Mouse (Mus musculus): Measurements from ENCODE around the gene Kctd17. TPM values are rescaled to one million over a fixed set of nuclear protein-coding genes. Genes with fewer than 3 reads are reported as not detected.

Kctd17 gene
- total RNA-seq, 2 experiments from 2014 or later: 313 to 338 TPM

DNA sequence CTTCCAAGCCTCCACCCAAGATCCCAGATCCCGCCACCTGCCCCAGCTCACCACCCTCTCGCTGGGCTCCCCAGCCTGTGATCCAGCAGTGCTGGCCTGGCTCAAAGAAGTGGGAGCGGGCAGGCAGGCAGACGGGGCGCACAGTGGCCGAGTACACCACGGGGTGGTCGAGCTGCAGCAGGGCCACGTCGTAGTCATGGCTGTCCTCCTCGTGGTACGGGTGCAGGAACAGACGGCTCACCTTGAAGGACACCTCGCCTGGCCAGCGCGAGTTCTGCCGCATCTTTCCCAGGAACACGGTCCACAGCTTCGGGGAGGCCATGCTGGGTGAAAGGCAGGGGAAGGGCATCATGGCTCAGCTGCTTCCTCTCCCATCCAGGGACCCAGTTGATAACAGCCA, 13.9 kb downstream of the Kctd17 start:
- no peak for DNase-seq (ENCODE audit: low spot score in 2 of 2)

DNA sequence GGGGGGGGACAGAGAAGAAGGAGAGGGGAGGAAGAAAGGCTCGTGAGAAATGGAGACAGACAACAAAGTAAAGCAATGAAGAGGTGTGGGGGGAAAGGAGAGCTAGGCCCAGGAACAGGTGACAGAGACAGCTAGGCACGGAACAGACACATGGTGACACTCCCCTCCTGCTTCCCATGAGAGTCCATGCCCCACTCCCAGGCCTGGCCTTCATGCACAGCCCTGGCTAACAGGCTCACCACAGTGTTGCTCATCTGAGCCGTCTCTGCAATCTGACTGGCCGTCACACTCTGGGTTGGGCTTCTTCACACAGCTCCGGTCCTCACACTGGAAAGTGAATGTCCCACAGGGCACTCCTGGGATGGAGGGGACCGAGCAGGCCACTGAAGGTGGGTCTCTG, 15.5 kb downstream of the Kctd17 start:
- no peak for DNase-seq (ENCODE audit: low spot score in 2 of 2)

DNA sequence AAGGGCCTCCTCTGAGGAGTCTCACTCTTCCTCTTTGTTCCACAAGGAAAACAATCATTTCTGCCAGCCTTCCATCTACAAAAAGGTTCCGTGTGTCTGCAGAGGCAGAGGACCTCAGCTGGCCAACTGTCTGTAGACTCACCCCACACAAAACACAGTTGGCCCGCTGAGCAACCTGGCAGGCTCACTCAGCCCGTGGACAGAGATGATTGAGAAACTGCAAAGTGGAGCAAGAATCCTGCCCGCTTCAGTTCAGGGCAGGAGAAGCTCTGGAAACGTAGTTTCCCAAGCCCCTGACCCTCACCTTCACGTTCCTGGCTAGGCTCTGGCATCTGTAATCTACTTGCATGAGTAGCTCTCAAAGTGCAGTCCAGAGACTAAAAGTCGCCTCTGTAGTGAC, 18.8 kb downstream of the Kctd17 start:
- no peak for DNase-seq (ENCODE audit: low spot score in 2 of 2)

DNA sequence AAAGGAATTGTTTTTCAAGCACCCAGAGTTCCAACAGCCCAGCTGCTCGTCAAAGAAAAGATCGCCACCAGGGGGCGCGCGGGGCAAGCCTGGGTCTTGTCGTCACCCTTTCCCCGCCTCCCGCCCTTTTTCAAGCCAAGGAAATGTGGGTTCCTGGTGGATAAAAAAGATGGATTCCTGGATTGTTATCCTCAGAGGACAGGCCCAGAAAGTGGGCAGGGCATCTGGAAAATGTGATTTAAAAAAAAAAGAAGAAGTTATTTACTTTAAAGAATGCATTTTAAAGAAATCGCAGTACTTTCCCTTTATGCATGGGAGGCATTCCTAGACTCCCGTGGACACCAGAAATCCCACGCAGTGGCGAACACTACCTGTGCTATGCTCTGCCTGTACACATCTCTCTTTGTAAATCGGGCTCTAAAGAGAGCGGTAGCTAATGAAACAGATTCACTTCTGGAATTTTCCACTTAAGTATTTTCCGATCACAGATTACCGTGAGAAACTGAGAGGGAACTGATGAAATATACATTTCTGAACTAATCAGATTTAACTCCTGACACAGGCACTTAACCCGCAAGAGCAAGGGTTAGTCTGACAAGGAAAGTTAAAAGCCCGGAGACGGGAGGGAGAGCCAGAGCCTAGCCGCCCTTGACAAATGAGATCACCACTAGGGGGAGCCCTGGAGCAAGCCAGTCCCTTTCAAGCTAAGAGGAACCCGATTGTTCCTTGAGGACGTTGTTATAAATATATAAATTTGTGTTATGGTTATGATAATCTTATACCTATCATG, 19.6 kb downstream of the Kctd17 start:
- DNase-seq (ENCODE audit: low spot score in 2 of 2): peak; percentile 96 to 99

DNA sequence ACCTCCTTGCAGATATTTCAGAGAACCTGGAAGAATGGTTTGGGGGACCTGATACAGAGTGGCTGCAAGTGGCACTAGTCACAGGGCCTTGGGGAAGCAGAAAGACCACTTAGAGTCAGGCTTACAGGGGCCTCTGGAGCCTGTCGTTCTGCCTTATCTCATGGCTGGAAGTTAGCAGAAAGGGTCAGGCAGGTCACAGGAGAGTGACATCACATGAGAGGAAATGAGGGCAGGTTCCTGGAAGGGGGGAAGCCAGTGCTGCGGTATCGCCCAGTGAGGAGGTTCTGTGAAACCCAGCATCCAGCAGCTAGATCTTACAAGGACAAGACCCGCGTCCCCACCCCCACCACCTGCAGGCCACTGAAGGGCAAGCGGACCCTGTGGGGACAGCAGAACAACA, 20.8 kb downstream of the Kctd17 start:
- no peak for DNase-seq (ENCODE audit: low spot score in 2 of 2)

DNA sequence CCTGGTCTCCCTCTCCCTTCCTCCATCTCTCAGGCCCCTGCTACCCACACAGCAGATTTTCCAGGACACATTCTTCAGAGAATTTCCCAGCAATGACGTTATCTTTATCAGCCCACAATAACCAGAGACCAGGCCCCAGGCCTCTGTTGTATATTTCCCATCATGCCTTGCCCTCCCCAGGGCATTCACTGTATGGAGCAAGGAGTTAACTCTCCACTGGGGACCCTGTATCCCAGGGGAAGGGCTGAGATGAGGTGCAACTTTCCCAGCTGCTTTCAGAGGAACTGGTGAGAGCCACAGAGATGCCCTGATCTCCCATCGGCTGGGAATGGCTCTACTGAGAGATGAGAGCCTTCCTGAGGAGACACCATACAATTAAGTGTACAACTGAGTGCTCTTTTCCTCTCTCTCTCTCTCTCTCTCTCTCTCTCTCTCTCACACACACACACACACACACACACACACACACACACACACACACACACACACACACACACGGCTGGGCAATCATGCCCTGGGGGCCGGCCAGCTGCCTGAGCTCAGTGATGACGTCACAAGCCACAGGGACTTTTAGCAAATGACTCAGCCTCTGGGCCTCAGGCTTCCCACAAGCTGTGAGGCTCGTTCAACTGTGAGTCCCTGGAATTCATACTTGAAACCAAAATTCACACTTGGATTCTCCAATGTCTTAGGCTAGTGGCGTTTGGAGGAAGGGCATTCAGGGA, 21.5 kb downstream of the Kctd17 start:
- DNase-seq (ENCODE audit: low spot score in 2 of 2): peak; percentile 46 to 49

DNA sequence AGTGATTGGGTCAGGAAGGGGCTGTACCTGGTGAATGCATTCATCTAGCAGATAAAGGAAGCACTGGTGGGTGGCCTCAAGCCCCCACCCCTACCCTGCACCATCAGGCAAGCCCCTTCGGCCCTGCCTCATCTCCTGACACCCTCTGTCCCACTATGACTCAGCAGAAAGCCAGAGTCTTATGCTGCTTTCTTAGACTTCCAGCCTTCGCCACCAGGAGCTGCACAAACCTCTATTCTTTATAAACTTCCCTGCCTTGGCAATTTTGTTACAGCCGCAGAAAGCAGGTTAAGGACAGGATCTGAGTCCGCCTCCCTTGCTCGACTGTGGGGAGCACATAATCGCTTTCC, 22.0 kb downstream of the Kctd17 start:
- no peak for DNase-seq (ENCODE audit: low spot score in 2 of 2)

DNA sequence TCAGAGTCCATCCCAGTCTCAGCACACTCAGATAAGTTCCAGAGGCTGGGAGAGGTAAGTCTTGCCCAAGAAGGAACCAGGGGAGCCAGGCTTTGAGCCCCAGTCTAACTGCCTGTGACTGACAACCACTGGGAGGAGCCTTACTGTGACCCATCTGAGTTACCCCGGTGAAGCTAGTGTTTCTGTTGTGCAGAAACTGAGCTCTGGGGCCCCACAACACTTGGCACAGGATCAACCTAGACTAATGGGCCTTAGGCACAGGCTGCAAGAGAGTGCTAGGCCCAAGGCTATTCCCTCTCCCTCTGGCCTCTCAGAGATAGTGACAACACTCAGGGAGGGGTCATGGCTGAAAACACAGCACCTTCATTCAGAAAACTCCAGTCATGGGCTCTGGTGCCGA, 22.8 kb downstream of the Kctd17 start:
- no peak for DNase-seq (ENCODE audit: low spot score in 2 of 2)

DNA sequence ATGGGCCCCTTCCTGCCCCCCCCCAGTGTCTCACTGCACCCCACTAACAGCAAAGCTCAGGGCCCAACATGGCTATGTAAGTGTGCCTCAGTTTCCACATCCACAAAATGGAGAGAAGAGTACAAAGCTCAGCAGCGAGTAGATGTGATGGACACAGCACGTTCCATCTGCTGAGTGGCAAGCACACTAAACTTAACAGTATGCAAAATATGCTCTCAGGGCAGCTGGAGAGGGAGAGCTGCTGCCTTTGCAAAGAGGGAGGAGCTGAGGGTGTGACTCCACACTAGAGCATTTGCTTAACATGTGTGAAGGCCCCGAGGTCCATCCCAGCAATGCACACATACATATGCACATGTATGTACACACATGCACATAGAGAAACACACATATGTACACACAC, 24.6 kb downstream of the Kctd17 start:
- no peak for DNase-seq (ENCODE audit: low spot score in 2 of 2)

DNA sequence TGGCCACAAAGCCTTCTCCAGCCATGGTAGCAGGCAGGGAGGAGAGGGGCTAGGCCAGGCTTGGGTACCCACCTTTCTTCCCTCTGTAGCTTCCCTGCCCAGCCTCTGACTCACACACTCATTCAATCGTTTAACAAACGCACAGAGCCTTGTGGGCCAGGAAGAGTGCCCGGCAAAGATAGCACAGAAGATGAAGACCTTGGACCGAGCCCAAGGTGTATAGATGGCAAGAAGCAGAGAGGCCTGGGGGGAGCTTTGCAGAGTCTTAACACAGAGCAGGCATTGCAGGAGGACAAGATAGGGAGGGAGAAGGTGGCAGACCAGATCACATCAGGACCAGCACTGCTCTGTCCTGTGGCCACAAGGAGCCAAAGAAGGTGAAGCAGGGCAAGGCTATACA, 26.8 kb downstream of the Kctd17 start:
- DNase-seq (ENCODE audit: low spot score in 2 of 2): no peak

DNA sequence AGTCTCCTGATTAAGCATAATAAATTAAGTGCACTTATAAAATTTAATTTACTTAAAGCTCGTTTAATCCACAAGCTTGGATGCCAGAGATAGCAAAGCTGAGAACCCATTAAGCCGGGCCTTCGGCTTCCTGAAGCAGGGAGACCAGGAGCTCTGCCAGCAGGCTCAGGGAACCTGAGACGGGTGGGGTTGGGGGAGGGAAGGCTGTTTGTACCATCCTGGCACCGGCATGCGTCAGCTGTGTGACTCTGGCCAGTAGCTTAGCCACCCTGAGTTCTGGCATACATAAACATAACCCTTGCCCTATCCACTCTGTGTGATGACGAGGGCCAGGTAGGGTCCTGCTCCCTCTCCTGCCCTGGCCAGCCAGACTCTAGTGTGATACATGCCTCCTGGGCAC, 27.7 kb downstream of the Kctd17 start:
- no peak for DNase-seq (ENCODE audit: low spot score in 2 of 2)

DNA sequence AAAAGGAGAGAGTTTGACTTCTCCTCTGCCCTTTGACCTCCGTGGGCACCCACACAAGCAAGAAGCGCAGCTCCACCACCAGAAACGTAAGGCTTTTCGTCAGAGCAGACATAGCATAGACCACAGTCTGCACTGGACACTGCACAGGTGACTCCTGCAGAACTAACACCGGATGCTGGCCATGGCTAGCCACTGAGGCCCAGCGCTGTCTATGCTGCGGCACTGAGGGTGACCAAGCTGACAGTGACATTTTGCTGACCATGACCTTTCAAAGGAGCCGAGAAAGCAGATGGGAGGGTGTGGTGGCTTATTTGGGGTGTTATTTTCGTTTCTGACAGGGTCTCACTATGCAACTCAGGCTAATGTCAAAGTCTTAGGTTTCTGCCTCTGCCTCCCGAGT, 28.8 kb downstream of the Kctd17 start:
- DNase-seq (ENCODE audit: low spot score in 2 of 2): no peak

DNA sequence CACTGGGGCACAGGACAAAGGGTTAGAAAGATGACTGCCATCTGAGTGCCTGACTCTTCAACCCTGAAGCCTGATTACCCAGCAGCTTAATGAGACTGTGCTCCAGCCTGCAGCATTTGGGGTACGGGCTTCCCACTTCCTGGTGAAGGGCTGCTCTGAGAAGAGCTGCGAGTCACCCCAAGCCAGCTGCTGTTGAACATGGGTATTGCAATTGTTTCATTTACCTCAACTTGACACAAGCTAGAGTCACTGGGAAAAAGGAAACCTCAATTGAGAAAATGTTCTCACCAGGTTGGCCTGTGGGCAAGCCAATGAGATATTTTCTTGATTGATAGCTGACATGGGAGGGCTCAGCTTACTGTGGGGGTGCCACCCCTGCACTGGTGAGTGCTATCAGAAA, 34.6 kb downstream of the Kctd17 start:
- no peak for DNase-seq (ENCODE audit: low spot score in 2 of 2)

DNA sequence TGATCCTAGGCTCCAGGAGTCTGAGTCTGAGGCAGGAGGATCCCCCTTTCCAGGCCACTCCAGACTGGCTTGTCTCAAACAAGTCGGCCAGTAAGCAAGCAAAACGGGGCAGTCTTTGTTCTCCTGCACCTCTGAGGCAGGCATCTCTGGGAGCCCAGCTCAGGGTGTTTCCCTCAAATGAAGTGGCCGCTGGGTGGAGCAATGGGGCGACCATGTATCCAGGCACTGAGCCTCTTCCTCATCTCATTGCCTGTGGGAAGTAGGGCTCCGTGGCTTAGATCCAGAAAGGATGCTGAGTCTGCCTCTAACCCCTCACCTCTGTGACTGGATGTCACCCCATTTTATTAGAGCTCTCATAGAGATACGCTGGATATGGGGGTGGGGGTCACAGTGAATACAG, 38.4 kb downstream of the Kctd17 start:
- no peak for DNase-seq (ENCODE audit: low spot score in 2 of 2)

DNA sequence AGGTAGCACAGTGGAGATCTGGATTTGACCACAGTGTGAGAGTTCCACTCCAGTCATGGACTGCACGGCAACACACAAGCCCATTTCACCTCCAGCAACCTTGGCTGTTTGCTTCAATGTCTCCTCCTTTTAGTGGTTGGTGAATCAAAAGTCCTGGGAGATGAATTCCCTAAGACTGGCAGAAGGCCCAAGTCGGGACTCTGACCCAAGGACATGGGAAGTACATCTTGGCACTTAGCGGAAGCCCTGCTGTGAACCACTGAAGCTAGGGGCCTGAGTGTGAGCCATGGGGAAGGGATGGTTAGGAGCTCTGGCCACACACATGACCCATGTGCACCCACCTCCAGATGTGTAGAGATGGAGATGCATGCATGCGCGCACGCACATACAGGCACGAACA, 39.2 kb downstream of the Kctd17 start:
- no peak for DNase-seq (ENCODE audit: low spot score in 2 of 2)

DNA sequence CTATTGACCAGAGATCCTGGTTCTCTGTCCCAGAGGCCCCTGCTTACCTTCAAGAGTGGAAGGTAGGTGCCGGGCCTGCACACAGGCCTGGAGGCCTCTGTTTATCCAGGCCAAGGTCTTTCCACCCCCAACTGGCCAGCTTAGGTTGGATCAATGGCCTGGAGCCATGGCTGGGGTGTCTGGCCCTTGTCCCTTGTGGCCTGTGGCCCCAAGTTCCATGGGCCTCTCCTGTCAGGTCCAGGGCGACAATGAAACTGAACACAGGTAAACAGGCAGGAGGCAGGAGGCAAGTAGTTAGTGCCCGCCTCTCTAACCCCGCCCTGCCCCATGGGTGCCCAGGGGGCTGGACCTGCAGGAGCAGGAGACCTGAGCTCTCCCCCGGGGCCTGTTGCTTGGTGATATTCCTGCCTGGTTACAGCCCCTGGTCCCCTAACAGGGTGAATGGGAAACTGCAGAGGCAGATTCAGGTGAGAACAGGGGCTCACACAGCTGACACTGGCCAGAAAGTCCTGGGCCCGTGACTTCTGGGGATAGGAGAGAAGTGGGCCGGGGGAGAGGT, 40.1 kb downstream of the Kctd17 start, which contains the start of gene Tmprss6:
TSS of gene Tmprss6 (minus strand) at position 256 of the 559 bp plus-strand sequence.
- no peak for DNase-seq (ENCODE audit: low spot score in 2 of 2)

DNA sequence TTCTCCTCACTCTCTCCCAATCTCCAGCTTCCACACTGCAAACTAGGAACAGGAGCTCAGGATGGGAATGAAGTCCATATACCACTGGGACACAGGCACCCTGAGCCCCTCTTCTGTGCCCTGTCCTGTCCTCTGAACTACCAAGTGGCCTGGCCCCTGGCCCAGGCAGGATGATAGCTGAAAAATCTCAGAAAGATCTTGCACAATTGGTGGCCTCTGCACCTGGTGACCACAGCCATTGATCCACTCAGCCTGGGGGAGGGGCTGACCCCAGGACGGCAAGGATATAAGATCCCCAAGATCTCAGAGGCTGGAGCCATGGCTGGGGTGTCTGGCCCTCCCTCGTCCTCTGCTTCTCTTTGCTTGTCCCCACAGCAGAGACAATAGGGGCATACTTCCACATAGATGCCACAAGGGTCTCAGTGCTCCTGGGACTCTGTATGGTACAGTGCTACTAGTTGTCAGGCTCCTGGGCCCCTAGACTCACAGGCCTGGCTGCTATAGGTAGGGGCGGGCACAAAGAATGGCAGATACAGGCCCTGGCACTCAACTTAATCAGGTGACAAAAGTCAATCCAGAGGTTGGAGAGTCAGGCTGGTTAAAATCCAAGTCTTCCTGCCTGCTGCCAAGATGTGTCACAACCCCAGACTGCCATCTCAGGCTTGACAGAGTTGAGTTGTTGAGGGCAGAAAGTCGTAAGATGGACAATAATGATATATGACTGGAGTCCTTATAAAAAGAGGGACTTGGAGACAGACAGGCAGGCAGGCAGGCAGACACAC, 42.3 kb downstream of the Kctd17 start:
- no peak for DNase-seq (ENCODE audit: low spot score in 2 of 2)

DNA sequence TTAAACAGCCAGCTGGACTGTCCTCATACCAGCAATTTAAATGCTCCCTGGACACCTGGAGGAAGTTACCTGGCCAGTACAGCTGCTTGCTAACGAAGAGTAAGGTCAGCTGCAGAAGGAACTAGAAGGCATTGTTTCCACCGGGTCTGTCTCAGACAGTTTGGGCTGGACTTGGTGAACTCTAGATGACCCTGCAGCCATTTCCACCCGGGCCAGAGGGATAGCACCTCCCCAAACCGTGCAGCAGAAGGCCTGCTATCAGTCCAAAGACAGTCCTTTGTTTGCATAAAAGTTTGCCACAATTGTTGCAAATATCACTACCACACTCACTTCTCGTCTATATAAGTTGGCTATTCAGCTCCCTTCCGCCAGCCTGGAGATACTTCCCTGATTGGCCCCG, 43.5 kb downstream of the Kctd17 start:
- DNase-seq (ENCODE audit: low spot score in 2 of 2): no peak

DNA sequence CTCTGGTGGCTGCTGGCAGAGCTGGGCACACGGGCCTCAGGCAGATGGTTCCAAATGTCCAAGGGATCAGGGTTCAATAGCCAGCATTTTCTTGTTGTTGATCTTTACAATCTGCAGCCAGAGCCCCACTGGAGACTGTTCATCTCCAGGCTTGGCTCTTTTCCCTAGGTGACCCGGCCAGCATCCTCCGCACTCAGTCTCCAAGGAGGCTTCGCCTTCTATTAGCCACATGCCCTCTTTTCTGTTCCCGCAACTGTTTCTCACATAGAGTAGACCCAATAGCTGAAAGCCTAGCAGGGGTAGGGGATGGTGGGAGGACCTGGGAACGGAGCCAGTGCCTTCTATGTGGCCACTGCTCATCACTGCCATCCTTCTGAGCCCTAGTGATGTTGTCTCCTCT, 45.1 kb downstream of the Kctd17 start:
- DNase-seq (ENCODE audit: low spot score in 2 of 2): no peak

DNA sequence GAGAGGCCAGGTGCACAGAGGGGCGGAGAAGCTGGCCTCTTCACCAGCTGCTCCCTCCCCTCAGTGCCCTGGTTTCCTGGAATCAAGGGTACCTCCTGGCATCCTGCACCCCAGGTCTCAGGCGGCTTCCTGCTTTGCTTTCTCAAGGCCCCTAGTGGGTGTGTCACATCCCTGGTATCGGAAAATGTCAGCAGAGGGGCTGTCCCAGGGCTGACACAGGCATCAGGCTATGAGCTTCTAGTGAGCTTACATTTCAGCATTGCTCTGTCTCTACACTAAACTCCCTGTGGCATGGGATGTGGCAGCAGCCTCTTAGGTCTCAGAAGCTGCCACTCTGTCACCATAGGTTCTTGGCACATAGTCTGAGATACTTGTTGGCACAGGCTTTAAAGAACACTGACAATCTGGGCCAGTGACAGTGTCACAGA, 47.3 kb downstream of the Kctd17 start:
- no peak for DNase-seq (ENCODE audit: low spot score in 2 of 2)

DNA sequence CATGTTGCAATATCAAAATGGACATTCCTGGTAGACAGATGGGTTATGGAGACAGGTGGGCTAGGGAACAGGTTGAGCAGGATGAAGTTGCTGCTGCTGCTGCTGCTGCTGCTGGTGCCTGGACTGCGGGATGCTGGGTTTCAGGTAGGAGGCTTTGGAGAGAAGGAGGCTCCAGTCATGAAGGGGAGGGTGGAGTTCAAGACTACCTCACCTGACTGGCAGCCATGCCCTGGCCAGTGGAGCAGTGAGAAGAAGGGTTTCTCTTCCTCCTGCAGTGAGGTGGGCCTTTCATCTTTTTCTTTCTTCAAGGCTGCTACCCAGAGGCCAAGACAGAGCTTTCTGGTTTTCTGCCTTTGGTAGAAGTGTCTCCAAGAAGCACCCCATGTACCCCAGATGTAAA, 48.5 kb downstream of the Kctd17 start:
- DNase-seq (ENCODE audit: low spot score in 2 of 2): no peak

DNA sequence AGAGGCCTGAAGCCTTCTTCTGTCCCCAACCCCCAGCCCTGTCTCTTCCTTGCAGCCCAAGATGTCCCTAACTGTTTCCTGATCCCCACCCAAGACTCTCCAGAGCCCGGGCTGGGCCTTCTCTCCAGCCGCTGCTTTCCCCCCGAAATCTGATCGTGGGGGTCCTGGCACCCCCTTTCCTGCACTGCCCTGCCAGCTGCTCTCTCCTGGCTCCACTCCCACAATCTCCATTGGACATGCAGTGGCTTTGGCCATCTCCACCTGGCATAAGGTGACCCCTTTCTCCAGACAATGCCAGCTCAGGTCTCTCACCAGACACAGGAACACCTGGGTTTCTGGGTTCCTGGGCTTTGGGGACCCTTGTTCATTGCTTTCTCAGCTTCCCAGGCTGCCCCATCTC, 49.7 kb downstream of the Kctd17 start:
- DNase-seq (ENCODE audit: low spot score in 2 of 2): no peak

Measured in left cerebral cortex, adult 18-20 months (tissue).